Mouse (Mus musculus) fat pad, adult 2 months (tissue): ENCODE results near the gene Kcns1.

Experiments
- DNase-seq: peaks from one replicate; pipeline ENCODE4 v3.0.0-alpha.2; 2011; ENCODE audit warnings: low read depth, low spot score; ENCODE audit errors: extremely low read depth

The Kcns1 gene

DNA sequence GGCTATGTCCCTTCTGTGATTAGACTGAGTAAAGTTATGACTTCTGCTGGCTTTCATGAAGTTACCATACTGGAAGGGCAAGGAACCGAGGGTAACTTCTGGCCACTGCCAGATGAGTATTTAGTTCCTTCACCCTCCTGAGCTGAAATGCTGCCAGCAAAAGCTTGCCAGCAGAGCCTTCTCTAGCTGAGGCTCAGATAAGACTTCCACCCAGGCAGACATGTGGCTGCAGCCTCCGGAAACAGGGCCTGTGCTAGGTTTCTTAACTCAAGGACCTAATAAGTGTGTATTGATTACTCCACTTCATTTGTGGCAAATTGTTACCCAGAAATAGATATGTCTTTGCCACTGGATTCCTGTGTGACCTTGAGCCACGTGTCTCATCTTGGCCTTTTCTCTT is 2.5 kb upstream of the Kcns1 start:
- no peak for DNase-seq

DNA sequence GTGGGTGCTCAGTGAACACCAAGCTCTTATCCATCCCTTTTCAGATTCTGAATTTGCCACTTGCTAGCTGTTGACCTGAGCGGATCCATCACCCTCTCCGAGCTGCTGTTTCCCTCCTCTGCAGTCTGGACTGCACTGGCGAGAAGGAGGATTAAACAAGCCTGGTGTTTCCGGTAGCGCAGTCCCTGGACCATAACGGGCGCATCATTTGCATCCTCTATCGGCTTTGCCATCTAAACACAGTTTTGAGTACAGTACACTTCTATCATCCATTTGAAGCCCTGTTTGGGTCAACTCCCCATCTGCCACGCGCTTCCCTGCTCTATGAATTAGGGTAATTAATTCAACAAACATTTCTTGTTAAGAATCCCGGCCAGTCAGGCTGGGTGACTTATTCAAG is 587 bp downstream of the Kcns1 start:
- no peak for DNase-seq

DNA sequence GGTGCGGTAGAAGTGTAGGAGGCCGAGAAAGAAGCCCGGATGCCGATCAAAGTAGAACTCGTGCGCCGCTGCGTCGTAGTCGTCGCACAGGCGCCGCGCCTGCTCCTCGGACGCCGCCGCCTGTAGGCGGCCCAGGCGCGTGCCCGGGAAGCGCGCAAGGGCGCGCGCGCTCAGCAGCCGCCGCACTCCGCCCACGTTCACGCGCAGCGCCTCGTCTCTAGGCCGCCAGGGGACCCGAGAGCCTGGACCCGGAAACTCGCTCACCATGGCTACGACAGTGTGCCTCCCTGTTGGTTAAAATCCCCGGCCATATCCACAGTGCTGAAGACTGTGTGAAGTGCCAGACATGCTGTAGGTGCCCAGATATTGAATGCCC is 2.4 kb downstream of the Kcns1 start:
- DNase-seq: no peak

DNA sequence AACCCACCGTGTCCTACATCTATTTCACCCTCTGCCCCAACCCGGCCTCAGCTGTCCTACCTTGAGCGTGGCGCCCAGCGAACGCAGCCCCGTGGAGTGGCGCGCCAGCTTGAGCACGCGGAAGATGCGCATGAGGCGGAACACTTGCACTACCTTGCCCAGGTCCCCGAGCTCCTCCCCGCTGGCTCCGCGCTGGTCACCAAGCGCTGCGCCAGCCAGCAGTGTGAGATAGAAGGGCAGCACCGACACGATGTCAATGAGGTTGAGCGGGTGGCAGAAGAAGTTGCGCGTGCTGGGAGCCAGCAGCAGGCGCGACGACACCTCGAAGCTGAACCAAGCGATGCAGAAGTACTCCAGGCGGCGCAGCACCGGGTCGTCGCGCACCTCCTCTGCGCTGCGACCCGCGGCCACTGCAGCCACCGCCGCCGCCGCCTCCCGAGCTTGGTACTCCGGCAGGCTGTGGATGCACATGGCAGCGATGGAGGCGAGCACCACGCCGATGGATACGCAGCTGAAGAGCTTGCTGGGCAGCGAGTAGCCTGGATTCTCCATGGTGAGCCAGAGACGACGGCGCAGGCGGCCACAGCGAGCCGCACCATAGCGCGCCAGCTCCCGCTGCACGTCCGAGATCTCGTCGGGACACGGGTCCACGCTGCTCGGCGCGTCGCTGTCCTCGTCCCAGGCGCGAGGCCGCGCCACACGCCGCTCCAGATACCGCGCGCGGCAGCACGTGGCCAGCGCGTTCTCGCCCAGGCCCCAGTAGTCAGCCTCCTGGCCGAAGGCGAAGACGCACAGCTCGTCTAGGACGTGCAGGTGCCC is 3.0 kb downstream of the Kcns1 start:
- no peak for DNase-seq

DNA sequence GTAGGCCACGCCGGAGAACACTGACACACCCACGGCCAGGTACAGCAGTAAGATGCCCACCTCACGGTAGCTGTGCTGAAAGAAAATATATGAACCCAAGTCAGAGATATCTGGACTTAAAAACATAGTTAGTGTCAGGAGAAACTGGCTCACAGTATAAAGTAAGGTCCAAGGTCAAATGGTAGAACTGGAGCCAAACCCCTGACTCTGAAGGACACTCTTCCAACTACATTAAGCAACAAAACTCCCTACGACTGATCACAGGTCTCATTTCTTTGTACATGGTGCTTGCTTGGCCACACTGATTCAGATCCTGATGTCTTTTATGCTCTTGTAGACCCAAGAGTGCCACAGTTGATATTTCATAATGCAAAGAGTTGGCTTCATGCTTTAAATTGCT is 6.0 kb downstream of the Kcns1 start:
- DNase-seq: no peak

DNA sequence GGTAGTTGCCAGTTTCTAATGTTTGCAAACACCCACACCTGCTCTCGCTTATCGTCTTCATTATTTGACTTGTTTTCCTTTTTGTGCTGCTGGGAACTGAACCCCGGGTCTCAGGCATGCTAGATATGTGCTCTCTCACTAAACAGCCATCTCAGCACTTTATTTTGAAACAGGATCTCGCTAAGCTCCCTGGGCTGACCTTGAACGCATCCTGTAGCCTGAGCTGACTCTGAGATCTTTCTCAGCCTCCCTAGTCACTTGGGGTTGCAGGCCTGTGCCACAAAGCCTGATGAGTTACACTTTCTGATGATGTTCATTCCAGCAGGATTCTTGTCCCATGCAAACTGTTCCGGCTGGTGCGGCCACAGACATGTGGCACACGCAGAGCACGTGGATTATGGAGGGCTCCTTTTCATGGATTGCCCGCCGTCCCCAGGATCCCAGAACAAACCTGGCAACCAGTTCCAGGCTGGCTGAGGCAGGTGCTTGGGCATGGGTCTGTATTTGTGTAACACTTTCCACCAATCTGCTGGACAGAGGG is 9.3 kb downstream of the Kcns1 start:
- no peak for DNase-seq

DNA sequence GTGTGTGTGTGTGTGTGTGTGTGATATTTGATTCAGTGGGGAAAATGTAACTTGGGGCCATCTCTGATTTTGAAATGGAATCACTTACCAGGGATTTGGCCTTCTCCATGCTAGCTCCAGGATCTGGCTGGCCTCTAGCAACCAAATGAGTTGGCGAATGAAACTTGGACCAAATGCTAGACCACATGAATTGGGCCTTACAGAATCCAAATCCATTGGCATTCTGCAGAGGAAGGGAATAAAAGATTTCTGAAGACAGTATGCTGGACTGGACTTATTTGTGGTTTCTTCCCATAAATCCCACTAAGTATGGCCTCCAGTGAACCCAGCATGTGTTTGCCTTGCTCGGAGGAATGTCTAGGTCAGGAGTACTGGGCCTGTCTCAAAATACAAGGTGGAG is 12.1 kb downstream of the Kcns1 start:
- no peak for DNase-seq

DNA sequence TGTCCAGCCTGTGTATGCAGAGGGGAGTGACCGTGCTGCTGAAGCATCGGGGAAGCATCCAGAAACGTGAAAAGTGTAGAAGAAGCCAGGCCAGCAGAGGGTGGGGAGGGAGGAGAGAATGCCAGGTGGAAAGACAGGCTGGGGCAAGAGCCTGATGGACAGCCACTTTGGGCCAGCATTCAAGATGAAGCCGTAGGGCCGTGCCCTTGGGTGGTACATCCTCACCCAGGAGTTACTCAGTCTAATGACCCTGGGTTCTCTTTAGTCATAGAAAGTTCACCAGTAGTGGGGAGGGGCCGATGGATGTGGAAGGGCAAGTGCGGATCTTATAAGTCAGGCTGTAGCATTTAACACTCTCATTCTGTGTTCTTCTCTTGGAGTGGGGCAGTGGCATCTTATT is 14.8 kb downstream of the Kcns1 start:
- DNase-seq: no peak

DNA sequence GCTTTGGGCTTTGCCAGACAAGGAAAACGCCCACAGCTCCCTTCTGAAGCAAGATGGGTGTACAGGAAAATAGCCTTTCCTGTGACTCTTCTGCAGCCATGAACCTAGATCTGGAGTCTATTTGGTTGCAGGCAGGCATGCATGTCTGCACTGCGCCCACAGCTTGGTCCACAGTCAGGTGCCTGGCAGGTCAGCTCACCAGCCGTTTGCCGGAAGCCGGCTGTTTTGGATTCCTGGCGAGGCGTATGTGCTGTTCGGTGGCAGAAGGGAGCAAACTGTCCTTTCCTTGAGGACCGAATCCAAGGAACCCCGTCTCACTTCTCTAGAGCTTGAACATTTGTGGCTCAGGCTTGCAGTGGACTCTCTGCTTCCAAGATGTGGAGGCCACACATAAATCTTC is 16.9 kb downstream of the Kcns1 start:
- DNase-seq: no peak

DNA sequence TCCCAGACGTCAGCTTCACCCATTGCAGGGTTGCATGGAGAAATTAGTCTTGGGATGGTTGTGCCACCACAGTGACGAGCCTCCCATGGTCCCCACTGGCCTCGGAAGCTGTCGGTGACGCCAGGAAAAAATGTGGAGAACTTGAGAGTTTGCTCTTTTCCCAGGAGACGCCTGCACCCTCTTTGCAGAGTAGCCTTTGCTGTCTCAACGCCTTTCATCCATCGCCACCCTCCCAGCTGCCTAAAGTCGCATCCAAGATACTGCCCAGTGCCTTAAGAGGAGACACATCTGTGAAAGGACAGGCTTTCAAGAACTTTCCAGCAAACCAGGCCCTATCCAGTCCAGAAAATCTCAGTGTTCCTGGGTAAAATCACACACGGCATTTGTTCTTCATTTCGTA is 18.6 kb downstream of the Kcns1 start:
- no peak for DNase-seq

DNA sequence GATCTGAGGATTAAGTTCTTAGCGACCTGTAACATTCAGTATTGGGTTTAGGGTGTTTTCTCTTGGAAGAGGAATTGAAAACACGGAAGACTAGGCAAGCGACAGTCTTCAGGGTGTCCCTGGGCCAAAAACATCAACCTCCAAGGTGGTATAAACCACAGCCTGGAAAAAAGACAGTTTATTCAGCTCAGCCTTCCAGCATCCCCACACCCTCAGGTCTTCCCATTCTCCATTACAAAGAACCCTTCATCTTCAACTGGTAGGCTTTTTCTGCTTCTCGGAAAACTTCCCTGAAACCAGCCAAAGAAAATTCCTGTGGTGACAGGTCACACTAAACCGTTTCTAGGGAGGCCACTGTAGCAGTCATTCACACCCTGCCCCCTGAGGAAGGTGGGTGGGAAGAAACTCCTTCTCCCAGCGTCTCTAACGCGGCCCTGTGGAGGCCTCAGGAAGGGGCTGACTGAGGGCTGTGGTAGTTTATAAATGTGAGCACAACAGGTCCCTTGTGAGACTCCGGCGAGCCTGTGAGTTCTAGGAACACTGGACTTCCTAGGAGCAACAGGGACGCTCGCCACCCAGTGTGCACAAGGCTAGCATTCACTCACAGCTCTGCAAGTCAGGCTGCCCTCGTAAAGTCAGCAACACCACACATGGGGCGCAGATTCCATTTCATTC is 20.7 kb downstream of the Kcns1 start:
- no peak for DNase-seq

DNA sequence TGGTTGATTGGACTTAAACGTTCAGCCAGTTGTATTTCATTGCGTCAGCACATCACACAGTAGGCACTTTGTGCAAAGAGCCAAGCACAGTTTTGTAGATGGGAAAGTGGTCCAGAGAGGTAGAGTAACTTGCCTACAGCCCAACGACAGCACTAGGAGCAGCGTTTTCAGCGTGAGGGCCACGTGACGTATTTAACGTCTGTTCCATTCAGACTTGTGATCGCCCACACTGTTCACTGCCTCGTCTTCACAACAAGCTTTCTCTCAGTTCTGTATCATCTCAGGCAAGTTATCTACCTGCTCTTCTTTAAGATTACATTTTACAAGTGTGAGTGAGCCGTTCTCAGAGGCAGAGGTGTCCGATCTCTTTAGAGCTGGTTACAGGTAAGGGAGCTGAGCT is 24.4 kb downstream of the Kcns1 start:
- DNase-seq: no peak

DNA sequence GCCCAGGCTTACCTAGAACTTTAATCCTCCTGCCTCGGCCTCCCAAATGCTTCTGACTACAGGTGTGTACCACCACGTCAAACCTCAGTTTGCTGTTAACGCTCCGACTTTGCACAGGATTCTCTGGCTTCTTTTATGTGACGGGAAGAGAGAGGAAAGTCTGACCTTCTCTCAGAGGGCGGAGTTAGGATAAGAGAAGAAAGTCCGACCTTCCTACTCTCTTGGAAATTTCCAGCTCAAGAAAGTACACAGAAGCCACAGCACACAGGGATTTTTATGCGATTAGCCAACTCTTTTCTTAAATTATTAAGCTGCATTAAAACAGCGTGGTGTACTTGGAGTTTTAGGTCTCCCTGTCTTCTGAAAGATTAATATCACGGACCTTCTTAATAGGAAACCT is 26.4 kb downstream of the Kcns1 start:
- no peak for DNase-seq

DNA sequence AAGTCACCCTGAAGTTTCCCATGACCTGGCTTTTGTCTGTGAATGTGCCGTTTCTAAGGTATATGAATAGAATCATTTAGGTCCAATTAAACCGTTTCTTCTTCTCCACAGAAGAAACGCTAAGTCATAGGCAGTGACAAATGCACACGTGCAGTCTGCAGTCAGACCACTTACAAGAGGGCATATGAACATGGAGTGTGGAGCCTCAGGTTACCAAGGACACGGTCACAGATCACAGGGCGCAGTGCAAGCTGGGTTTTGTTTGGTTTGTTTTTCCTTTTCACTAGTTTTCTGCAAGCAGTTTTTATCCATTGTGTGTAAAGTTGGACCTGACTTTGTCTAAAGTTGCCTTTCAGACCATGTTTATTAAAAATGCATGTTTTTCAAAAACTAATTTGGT is 26.9 kb downstream of the Kcns1 start:
- no peak for DNase-seq

DNA sequence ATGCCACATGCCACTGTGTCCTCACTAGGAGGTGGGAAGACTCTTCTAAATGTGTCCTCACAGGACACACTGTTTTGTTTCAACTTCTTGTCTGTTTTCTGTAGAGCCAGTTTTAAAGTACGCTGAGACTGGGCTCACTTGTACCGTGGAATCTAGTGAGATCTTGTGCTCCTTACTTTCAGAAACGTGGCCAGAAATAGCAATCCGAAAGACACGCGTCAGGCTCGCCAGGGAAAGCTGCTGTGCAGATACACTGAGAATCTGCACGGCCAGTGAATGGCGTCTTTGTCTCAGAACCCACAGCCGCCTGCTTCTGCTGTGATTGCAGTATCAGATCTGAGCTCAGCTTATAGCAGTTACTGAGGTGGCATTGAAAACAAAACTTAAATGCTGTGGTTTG is 28.9 kb downstream of the Kcns1 start:
- DNase-seq: no peak

DNA sequence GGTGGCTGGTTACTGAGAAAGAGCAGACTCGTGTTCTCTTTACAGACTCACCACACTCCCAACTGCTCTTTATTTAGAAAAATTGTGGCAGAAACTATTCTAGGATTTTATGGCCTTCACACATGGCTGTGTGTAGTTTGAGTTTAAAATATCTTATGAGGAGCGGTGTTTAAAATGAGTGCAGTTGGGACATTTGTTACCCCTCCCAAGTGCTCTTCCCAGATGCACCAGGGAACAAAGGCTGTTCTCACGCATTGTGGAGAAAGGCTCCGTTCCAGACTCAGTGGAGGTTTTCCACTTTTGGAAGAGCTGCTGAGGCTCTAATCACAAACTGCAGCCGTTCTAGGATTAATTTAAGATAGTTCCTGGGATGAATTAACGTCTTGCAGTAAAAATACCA is 33.2 kb downstream of the Kcns1 start:
- no peak for DNase-seq

DNA sequence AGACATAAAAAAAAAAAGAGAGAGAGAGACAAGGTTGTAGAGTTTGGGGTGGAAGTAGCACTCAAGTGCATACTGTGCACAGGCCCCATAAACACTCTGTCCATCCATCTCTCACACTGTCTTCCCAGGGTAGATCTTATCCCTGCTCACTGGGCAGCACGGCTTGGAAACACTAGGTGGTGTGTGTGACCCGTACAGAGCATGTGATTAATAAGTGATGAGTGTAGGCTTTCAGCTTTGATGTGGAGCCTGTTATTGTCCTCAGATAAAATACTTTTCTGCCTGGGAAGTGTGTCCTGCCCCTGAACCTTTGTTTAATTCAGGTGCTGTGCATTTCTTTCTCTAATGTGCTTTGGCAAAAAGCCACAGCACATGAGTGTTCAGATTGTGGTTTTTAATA is 34.5 kb downstream of the Kcns1 start:
- DNase-seq: no peak

DNA sequence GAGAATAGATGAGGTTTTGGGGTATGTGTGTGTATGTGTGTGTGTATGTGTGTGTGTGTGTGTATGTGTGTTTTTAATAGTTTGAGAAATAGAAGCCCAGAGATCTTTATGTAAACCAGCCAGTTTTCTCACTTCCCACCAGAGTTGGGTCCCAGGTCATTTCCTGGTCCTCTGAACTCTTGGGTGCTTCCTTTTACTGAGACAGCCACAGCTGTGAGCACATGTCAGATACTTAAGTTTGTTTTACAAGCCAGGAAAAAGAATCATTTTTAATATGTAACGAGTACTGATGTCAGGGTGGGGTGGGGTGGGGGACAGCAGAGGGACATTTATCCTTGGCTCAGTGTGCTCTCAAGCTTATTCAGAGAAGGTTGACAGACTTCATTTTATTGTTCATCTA is 35.5 kb downstream of the Kcns1 start:
- no peak for DNase-seq

DNA sequence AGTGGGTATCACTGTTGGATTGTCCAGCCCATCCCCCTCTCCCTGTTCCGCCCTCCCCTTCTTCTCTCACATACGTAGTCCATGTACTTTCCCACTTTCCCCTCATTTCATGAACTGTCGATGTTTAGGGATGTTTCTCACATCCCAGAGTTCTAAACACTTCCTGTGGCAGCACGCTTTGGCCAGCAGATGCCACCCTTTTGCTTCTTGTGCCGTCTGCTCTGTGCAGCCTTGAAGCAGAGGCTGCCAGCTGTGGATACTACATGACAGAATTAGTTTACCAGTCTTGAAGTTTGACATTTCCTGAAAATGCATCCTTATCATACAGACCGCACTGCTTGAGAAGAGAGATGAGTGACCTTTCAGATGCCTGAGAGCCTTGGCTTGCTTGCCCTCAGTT is 36.4 kb downstream of the Kcns1 start:
- DNase-seq: no peak

DNA sequence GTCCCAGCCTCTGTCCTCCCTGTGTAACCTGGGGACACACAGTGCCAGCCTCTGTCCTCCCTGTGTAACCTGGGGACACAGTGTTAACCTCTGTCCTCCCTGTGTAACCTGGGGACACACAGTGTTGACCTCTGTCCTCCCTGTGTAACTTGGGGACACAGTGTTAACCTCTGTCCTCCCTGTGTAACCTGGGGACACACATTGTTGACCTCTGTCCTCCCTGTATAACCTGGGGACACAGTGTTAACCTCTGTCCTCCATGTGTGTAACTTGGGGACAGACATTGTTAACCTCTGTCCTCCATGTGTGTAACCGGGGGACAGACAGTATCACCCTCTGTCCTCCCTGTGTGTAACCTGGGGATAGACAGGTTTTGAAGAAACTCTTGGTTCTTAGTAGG is 39.3 kb downstream of the Kcns1 start:
- DNase-seq: no peak

DNA sequence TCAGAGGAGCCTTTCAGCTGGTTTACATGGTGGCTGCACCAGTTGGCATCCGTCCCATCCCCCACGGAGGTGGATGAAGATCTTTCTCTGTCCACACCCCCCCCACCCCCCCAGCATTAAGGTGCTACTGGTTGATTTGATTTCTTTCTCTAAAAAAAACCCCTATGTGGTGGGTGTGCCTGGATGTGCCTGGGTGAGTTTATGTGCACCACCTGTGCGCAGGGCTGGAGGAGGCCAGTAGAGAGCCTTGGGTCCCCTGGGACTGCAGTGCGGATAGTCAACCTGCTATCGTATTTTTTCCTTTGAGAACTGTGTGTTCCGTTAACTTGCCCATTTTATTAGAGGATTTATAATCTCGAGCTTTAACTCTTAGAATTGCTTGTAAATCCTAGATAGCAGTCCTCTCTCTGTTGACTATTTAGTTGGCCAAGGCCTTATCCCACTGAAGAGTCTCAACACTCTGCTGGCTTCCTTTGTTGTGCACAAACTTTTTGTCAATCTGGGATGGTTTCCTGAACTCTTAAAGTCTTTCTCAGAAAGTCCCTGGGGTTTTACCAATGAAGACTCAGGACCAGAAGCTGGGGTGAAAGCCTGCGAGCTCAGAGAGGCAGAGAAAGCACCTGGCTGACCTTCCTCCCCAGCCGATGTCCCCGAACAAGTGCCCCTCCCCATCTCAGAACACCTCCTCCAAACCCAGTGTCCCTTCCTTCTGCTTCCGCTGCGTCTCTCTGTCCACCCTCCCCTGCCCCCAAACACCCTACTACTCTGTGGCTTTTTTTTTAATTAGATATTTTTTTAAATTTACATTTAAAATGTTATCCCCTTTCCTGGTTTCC is 42.1 kb downstream of the Kcns1 start:
- no peak for DNase-seq

DNA sequence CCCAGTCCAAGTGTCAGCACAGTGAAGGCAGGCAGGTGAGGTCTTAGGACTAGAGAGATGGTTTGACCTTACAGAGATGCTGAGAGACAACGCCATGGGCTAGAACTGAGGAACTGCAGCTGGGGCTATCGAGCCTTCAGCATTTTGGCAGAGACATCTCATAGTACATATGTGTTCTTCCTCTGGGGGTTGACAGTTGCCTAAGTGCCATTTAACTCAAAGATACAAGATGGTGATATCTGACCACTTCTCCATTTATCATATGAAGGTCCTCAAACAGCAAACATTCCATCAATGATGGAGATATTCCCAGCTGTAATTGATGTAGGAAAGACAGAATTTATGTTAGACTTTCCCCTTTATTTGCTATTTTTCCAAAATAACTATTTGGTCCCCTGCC is 43.6 kb downstream of the Kcns1 start:
- no peak for DNase-seq
